Mouse (Mus musculus) A20 (cell line): ENCODE data around the gene Vmn1r89.
A peak's percentile ranks its signal among the peaks of the same experiment; 100 is the strongest.

Experiments used
- DNase-seq: peaks from one replicate; pipeline ENCODE4 v3.0.0-alpha.2; 2011; ENCODE audit warnings: low read depth, low spot score

Gene Vmn1r89

GRCm38 (mm10) chr7:13212720-13213119, at the start of gene Vmn1r89:
TSS of gene Vmn1r89 (plus strand) at chr7:13213020.
- no peak for DNase-seq

GRCm38 (mm10) chr7:13260746-13261700, 48.2 kb downstream of the Vmn1r89 start:
- no peak for DNase-seq

DNA sequence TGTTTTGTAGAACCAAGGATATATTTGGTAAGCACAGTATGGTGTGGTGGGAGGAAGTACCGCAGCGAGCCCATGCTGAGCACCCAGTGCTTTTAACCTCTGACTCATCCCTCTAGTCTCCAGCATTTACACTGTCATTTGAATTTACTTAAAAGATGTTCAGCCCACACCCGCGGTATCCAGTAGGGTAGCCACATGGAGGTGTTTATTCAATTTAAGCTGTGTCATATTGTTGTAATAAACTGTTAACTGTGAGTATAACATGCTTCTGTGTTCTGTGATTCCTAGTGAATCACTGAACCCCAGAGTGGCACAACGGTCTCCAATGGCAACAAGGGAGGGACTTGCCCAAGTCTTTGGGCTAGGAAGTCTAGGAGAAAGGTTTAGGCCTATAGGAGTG, 51.0 kb downstream of the Vmn1r89 start:
- DNase-seq: no peak

GRCm38 (mm10) chr7:13264396-13264795, 51.6 kb downstream of the Vmn1r89 start:
- peak; percentile 51 for DNase-seq

DNA sequence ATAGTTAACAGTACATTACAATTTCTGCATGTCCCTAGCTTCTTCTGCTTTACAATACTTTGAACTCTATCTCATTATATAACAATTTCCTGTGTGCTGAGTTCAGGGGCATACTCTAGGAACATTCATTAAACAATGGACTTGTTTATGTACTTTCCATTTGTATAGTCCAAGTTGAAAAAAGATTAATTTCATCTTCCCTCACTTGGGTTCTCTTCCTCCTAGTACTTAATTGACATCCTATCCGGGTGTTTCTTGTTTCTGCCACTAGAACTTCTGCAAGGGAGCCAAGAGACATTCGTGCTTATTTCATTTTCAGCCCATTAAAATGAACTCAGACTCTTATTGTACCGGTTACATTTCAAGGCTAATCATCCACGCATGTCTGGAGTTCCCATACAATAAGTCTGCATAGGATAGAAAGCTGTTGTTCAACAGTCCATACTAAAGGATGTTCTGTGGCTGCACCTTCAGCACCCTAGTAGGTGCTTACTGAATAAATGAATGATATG, 56.0 kb downstream of the Vmn1r89 start:
- DNase-seq: no peak

DNA sequence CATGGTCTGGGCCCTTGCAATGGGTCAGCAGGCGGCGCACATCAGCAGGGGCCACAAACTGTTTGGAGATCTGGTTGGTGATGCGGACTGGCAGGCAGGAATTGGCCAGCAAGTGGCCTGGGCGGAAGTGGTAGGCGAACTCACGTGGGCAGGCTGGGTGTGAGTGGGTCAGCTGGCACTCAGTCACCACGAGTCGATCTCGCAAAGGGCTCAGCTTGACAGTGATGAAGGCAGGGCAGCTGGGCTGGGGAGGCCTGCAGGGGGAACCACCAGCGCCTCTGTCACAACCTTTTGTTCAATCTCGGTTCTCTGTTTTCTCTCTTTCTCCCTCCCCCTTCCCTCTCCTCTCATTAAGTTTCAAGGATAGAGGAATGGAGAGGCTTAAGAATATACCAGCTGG, 56.6 kb downstream of the Vmn1r89 start:
- DNase-seq: peak; percentile 28
